Mouse (Mus musculus): ENCODE results near the gene Terb1. TPM values are rescaled to one million over a fixed set of nuclear protein-coding genes. Genes with fewer than 3 reads are reported as not detected.

Gene Terb1
- total and polyA plus RNA-seq, 3 experiments, result not detected

GRCm38 (mm10) chr8:104430230-104430629 lies 79.5 kb downstream of the Terb1 start:
- ATAC-seq (ENCODE audit: extremely low read depth, insufficient number of reproducible peaks, low FRiP score, poor library complexity, severe bottlenecking) (no peak), DNase-seq (ENCODE audit: low spot score) (no peak)
- no peak overlapping the region for H3K4me3 ChIP-seq (ENCODE audit: low read depth, low read length)
- H3K27me3 ChIP-seq (ENCODE audit: insufficient read depth, low read length), result no peaks in the 10 kb centered on the region; the same call in 1 of the 2 replicates
- TF ChIP-seq TAL1 (conservative IDR thresholded peaks at IDR 0.05; ENCODE audit: low read depth, low read length) (no peak), GATA2 (IDR thresholded peaks at IDR 0.05; ENCODE audit: borderline replicate concordance, low read depth, low read length) (no peak)
- peaks cover 8% of the 10 kb centered on the region for H3K4me1 ChIP-seq (ENCODE audit: insufficient read depth, low read depth, low read length)
- no peaks in the 10 kb centered on the region for H3K9me3 ChIP-seq (replicated peaks)
- peaks cover 99% of the 10 kb centered on the region for H3K36me3 ChIP-seq (replicated peaks)

- no peaks in the 10 kb centered on the region; the same call in 1 of the 2 replicates for H3K27me3 ChIP-seq (ENCODE audit: insufficient read depth, low read length)
- no peaks in the 10 kb centered on the region for H3K4me1 ChIP-seq (ENCODE audit: insufficient read depth, low read depth, low read length)
- ATAC-seq (ENCODE audit: extremely low read depth, insufficient number of reproducible peaks, low FRiP score, poor library complexity, severe bottlenecking), result no peak
- DNase-seq (ENCODE audit: low spot score), result no peak
- no peak overlapping the region for H3K4me3 ChIP-seq (ENCODE audit: low read depth, low read length)
- TF ChIP-seq CTCF (IDR thresholded peaks at IDR 0.05; ENCODE audit: low read depth, low read length), result no peak
- no peak for TF ChIP-seq GATA2 (IDR thresholded peaks at IDR 0.05; ENCODE audit: borderline replicate concordance, low read depth, low read length)
- no peak for TF ChIP-seq POLR2AphosphoS5 (IDR thresholded peaks at IDR 0.05; ENCODE audit: insufficient replicate concordance, low read depth, low read length)
- no peak for TF ChIP-seq GATA1 (IDR thresholded peaks at IDR 0.05; ENCODE audit: borderline replicate concordance, low read length)
- no peak for TF ChIP-seq TAL1 (conservative IDR thresholded peaks at IDR 0.05; ENCODE audit: low read depth, low read length)
- H3K36me3 ChIP-seq (replicated peaks), result peaks cover 98% of the 10 kb centered on the region
- H3K9me3 ChIP-seq (replicated peaks), result no peaks in the 10 kb centered on the region
Measured at GRCm38 (mm10) chr8:104427703-104428102, 82.0 kb downstream of the Terb1 start.

- ATAC-seq (ENCODE audit: extremely low read depth, insufficient number of reproducible peaks, low FRiP score, poor library complexity, severe bottlenecking) (no peak), DNase-seq (ENCODE audit: low spot score) (no peak)
- Histone ChIP-seq H3K9me3 (replicated peaks) (no peaks in the 10 kb centered on the region), H3K4me1 (ENCODE audit: insufficient read depth, low read depth, low read length) (no peaks in the 10 kb centered on the region), H3K27me3 (ENCODE audit: insufficient read depth, low read length) (no peaks in the 10 kb centered on the region), H3K4me3 (ENCODE audit: low read depth, low read length) (no peak overlapping the region), H3K36me3 (replicated peaks) (peaks cover 94% of the 10 kb centered on the region)
- TF ChIP-seq POLR2AphosphoS5 (IDR thresholded peaks at IDR 0.05; ENCODE audit: insufficient replicate concordance, low read depth, low read length) (no peak), CTCF (IDR thresholded peaks at IDR 0.05; ENCODE audit: low read depth, low read length) (no peak), TAL1 (conservative IDR thresholded peaks at IDR 0.05; ENCODE audit: low read depth, low read length) (no peak), GATA1 (IDR thresholded peaks at IDR 0.05; ENCODE audit: borderline replicate concordance, low read length) (no peak), GATA2 (IDR thresholded peaks at IDR 0.05; ENCODE audit: borderline replicate concordance, low read depth, low read length) (no peak)
Measured at GRCm38 (mm10) chr8:104422313-104422712, 87.4 kb downstream of the Terb1 start.

GRCm38 (mm10) chr8:104416022-104416421 lies 93.7 kb downstream of the Terb1 start:
- Histone ChIP-seq H3K27me3 (ENCODE audit: insufficient read depth, low read length) (0 out of 2 replicates have a peak, but pooled peaks cover 4% of the 10 kb centered on the region), H3K9me3 (replicated peaks) (no peaks in the 10 kb centered on the region), H3K4me1 (ENCODE audit: insufficient read depth, low read depth, low read length) (no peaks in the 10 kb centered on the region), H3K36me3 (replicated peaks) (peaks cover 43% of the 10 kb centered on the region), H3K4me3 (ENCODE audit: low read depth, low read length) (no peak overlapping the region)
- TF ChIP-seq GATA2 (IDR thresholded peaks at IDR 0.05; ENCODE audit: borderline replicate concordance, low read depth, low read length) (no peak), POLR2AphosphoS5 (IDR thresholded peaks at IDR 0.05; ENCODE audit: insufficient replicate concordance, low read depth, low read length) (no peak)
- no peak for DNase-seq (ENCODE audit: low spot score)
- ATAC-seq (ENCODE audit: extremely low read depth, insufficient number of reproducible peaks, low FRiP score, poor library complexity, severe bottlenecking), result no peak

GRCm38 (mm10) chr8:104414204-104414603 lies 95.5 kb downstream of the Terb1 start:
- Histone ChIP-seq H3K9me3 (replicated peaks) (no peaks in the 10 kb centered on the region), H3K4me3 (ENCODE audit: low read depth, low read length) (no peak overlapping the region), H3K4me1 (ENCODE audit: insufficient read depth, low read depth, low read length) (no peaks in the 10 kb centered on the region), H3K36me3 (replicated peaks) (peaks cover 26% of the 10 kb centered on the region), H3K27me3 (ENCODE audit: insufficient read depth, low read length) (peaks cover 4% of the 10 kb centered on the region; the same call in 1 of the 2 replicates)
- ATAC-seq (ENCODE audit: extremely low read depth, insufficient number of reproducible peaks, low FRiP score, poor library complexity, severe bottlenecking) (no peak), DNase-seq (ENCODE audit: low spot score) (no peak)
- no peak for TF ChIP-seq CTCF (IDR thresholded peaks at IDR 0.05; ENCODE audit: low read depth, low read length)
- no peak for TF ChIP-seq GATA1 (IDR thresholded peaks at IDR 0.05; ENCODE audit: borderline replicate concordance, low read length)
- TF ChIP-seq POLR2AphosphoS5 (IDR thresholded peaks at IDR 0.05; ENCODE audit: insufficient replicate concordance, low read depth, low read length), result no peak
- TF ChIP-seq GATA2 (IDR thresholded peaks at IDR 0.05; ENCODE audit: borderline replicate concordance, low read depth, low read length), result no peak
- TF ChIP-seq TAL1 (conservative IDR thresholded peaks at IDR 0.05; ENCODE audit: low read depth, low read length), result no peak

GRCm38 (mm10) chr8:104413770-104414169 lies 95.9 kb downstream of the Terb1 start:
- Histone ChIP-seq H3K36me3 (replicated peaks) (peaks cover 22% of the 10 kb centered on the region), H3K9me3 (replicated peaks) (no peaks in the 10 kb centered on the region), H3K4me3 (ENCODE audit: low read depth, low read length) (no peak overlapping the region), H3K4me1 (ENCODE audit: insufficient read depth, low read depth, low read length) (no peaks in the 10 kb centered on the region), H3K27me3 (ENCODE audit: insufficient read depth, low read length) (peaks cover 4% of the 10 kb centered on the region; the same call in 1 of the 2 replicates)
- DNase-seq (ENCODE audit: low spot score) (no peak), ATAC-seq (ENCODE audit: extremely low read depth, insufficient number of reproducible peaks, low FRiP score, poor library complexity, severe bottlenecking) (no peak)
- TF ChIP-seq GATA2 (IDR thresholded peaks at IDR 0.05; ENCODE audit: borderline replicate concordance, low read depth, low read length) (no peak), CTCF (IDR thresholded peaks at IDR 0.05; ENCODE audit: low read depth, low read length) (no peak), GATA1 (IDR thresholded peaks at IDR 0.05; ENCODE audit: borderline replicate concordance, low read length) (no peak), POLR2AphosphoS5 (IDR thresholded peaks at IDR 0.05; ENCODE audit: insufficient replicate concordance, low read depth, low read length) (no peak), TAL1 (conservative IDR thresholded peaks at IDR 0.05; ENCODE audit: low read depth, low read length) (no peak)
